Mouse (Mus musculus) layer of hippocampus, postnatal 25 days (tissue): ENCODE measurements around the gene Ahdc1. TPM values are rescaled to one million over a fixed set of nuclear protein-coding genes. Genes with fewer than 3 reads are reported as not detected.

Experiments
- DNase-seq, 2 experiments: peaks; one replicate each; pipeline ENCODE4 v3.0.0; 2022; ENCODE audit warnings: mixed read lengths in 2 of 2, low spot score in 1 of 2; ENCODE audit errors: extremely low spot score in 1 of 2
- total RNA-seq, 2 experiments: library from RNA; stranded (reverse); gene quantifications; 2 replicates each; pipeline ENCODE4 v1.2.3; 2021

Ahdc1 gene
- total RNA-seq, 2 experiments from 2014 or later, result 96.9 to 109 TPM

- DNase-seq, result no peak
These were observed 4.9 kb downstream of the Ahdc1 start for GRCm38 (mm10) chr4:133015710-133016651.

DNA sequence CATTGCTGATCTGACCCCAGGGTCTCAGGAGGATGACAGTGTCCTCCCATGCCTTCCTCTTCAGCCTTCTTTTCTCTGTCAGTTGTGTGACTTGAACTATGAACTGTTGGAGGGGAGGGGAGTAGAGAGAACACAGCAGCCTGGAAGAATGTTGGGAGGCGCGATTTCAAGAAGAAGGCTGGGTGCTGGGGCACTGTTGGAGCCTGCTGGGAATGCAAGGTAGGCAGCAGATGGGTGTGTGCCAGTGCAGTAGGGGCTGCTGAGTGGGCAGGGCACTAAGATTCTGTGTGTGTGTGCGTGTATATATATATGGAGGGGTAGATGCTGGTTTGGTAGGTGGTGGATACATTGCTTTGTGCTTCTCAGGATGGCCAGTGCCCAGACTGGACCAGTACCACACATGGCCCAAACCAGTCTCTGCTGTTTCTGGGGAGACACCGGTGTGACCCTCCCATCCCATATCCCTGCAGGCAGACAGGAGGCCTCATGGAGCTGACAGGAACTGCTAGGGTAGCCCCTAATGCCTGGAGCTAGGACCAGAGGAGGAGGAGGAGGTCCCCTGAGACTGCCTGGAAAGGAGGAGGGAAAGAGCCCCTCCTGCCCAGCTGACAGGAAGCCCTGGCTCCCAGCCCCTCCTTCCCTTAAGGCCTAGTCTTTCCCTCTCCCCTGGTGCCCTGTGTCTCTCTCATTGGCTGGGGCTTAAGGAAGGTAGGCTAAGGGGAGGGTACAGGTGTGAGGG is 5.8 kb downstream of the Ahdc1 start:
- DNase-seq, result no peak

- DNase-seq, result no peak
These were observed 6.7 kb downstream of the Ahdc1 start for GRCm38 (mm10) chr4:133017597-133018262.

DNA sequence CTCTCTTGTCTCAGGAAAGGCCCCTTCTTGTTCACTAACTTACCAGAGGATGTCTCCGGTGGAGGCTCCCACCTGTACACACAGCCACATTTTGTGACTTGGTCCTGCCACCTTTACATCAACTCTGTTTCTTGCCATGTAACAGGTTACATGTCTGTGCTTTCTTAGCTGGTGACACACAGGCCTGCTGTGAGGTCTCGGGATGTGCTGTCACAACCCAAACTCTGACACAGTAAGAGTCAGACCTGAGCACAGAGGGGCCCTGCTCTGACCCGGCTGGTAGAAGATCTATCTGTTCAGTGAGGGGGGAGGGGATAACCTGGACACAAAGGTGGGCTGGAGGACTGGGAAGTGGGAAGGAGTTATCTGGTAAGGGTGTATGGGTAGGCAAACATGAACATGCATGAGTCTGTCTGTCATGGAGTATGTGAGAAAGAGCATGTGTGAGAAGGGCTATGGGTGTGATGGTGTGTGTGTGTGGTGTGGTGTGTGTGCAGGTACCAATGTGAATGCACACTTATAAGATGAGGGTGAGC is 7.3 kb downstream of the Ahdc1 start:
- no peak for DNase-seq

DNA sequence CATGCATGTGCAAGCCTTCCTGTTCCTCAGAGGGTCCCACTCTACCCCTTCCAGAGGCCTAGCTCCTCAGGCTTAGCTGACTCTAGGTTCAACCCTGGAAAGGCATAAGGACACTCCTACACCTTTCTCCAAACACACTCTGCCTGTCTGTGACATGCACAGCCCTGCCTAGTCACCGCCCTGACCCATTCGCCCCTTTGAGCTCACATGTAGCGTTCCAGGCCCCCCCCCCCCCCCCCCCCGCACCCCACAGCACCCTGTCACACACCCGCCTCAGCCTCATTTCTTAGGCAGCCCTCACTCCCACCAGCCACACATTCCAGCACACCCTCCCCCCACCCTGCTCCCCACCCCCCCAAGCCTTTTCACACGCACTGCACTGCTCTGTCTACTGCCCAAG is 9.7 kb downstream of the Ahdc1 start:
- DNase-seq, result no peak

DNA sequence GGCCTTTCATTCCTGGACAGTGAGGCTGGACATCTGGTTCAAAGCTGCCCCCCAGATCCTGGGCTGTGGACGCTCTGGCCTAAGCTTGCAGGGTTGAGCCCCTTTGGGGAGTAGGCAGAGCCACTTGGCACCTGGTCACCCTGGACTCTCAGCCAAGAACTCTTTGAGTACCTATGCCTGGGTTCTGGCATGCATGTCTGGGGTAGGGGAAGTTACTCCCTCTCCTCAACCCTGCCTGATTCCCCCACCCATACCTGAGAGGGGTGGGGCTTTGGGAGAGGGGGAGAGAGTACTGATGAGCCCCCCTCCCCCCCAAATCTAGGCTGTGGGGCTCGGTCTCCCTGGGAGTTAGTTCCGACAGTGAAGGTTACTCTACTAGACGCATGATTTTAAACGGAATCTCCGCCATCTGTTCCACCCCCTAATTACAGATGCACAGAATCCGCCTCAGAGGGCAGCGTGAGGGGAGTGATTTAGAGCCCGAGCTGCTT is 10.2 kb downstream of the Ahdc1 start:
- no peak for DNase-seq

- no peak for DNase-seq
These were observed 11.2 kb downstream of the Ahdc1 start for GRCm38 (mm10) chr4:133022217-133022616.

DNA sequence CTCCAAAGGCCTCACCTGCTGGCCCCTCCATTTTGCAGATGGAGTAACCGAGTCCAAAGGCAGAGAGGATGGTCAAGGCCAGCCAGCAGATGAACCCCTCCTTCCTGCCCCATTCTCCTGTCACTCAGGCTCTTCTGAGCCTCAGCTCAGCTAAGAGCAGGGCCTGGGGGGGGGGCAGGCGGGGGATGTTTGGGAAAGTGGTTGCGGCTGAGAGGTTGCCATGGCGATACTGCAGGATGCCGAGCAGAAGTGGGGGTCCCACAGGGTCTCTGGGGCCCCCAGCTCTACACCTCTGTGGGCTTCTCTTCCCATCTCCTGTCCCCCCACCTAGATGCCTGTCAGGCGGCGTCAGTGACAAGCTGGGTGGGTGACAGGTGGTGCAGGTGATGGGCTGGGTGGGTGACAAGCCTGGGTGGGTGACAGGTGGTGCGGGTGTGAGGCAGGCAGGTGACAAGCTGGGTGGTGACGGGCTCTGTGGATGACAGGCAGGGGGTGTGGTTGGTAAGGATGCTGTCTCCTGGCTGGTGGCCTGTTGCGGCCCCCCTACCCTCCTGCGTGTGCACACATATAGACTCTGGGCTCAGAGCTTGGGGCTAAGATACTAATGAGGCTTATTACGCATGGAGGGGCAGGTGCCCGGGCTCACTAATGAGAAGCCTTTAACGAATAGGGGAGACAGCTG is 12.0 kb downstream of the Ahdc1 start:
- DNase-seq, result no peak

- no peak for DNase-seq
These were observed 12.6 kb downstream of the Ahdc1 start for GRCm38 (mm10) chr4:133023636-133024035.

DNA sequence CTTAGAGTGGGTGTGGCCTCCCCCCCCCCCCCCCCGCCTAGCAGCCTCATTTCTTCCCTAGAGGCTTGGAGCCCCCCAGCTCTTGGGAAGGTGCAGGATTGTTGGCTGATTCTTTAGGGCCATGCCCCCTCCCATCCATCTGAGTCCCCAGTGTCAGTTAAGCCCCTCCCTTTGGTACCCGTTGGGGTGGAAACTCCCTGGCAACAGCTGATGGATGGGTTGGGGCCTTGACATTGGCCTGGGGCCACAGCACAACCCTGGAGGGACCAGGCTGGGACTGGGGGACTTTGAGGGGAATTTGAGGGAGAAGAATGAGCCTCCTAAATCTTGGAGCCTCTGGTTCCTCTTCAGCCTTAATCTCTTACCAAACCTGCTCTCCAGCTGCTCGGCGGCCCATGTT is 13.3 kb downstream of the Ahdc1 start:
- DNase-seq, result no peak

- DNase-seq, result no peak
These were observed 14.1 kb downstream of the Ahdc1 start for GRCm38 (mm10) chr4:133024969-133025685.

DNA sequence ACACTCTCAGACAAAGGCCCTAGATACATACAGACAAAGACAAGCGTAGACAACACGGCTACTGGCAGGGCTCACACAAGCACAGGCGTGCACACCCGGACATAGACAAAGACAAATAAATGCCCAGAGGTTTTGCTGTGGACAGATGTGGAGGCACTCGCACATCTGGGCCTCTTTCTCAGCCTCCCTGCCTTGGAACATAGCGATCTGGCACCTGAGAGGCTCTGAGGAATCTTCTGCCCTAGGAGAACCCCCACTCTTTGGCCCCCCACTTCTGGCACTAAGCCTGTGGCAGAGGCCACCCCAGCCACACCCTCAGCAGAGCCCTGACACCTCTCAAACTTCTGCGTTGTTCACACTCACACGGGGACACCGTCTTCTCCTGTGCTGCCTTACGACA is 15.2 kb downstream of the Ahdc1 start:
- no peak for DNase-seq

GRCm38 (mm10) chr4:133026826-133027375 is 15.8 kb downstream of the Ahdc1 start:
- DNase-seq, result no peak

DNA sequence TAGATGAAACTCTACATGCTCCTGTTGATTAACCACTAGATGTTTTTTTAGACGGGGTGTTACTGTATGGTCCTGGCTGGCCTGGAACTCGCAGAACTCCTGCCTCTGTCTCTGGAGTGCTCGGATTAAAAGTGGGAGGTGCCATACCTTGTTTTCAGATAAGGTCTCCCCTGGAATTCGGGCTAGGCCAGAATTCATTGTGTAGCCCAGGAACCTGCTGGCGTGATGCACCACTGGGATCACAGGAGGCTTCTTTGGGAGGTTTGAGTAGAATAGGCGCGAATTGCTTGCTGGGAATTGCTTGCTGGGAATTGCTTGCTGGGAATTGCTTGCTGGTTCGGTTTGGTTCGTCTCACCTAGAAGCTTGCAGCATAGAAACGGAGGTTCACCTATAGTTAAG is 16.7 kb downstream of the Ahdc1 start:
- no peak for DNase-seq

- no peak for DNase-seq
These were observed 17.1 kb downstream of the Ahdc1 start for GRCm38 (mm10) chr4:133028193-133028592.

- no peak for DNase-seq
These were observed 17.8 kb downstream of the Ahdc1 start for GRCm38 (mm10) chr4:133028875-133029274.

- DNase-seq, result no peak
These were observed 21.5 kb downstream of the Ahdc1 start for GRCm38 (mm10) chr4:133032410-133033095.

DNA sequence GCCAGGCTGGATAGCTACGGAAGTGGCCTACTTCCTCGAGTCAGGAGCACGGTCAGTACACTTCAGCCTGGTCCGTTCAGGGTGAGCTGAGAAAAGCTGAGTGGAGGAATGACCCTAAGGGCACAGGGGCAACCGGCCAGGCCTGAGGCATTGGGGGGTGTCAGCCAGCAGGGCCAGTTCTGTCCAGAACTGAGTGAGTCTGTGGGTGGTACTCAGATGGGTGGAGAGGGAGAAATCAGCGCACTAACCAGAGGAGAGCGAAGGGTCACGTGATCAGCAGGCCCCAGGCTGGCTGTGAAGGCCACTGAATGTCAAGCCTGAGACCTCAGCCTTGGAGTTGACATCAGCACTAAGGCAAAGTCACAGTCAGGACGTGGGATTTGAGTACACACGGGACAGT is 23.4 kb downstream of the Ahdc1 start:
- no peak for DNase-seq

GRCm38 (mm10) chr4:133035446-133035845 is 24.4 kb downstream of the Ahdc1 start:
- no peak for DNase-seq
